In the genomic region with DNA sequence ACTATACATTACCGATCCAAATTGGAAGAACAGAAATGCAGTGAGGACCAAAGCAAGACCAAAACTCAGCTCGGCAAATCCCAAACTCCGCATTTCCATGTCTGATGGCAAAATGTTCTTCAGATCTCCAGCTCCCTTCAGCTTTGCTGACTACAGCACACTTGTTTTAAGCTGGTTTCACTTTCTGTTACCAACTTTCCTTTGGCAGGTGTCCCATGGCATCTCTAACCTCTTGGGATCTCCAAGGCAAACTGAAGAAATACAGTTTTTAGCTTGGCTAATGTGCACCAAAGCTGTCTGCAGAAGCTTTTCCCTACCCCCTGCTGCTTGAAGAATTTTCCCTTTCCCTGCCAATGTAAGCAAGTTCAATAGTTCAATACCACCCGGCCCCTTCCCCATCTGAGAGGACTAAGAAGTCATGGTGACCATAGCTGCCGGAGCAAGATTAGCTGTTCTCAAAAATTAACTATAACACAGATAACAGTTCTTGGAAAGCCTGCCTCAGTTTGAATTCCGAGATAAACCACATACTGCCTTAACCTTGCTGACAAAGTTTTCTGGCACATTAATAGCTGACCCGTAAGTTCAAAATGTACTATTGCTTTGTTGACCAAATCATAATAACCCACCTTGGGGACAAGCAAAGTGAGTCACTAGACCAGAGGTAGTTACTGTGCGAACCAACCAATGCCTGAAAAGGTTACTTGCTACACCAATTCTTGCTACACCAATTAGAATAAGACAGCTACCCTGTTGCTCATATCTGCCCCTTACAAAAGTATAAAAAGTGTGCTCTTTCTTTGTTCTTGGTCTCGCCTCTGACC, we compare ENCODE assay signal across 15 mouse cellular contexts. TPM values are rescaled to one million over a fixed set of nuclear protein-coding genes. Genes with fewer than 3 reads are reported as not detected.
DNase-seq lines count a peak whose midpoint lies in the region; ATAC-seq lines count a peak whose summit lies in the region.
"Had no signal": no experiment of that assay in that cellular context is flagged by ENCODE, and none has a peak within 500 bp of the region (broad histone marks: within the 10 kb centered on the region; RNA-seq: fewer than 3 reads in every experiment).

No protein-coding gene starts in this region.

- no peak for ATAC-seq in heart, embryonic 12.5 days (ENCODE audit: insufficient number of reproducible peaks, low FRiP score)
- ATAC-seq in neural tube, embryonic 15.5 days (ENCODE audit: low FRiP score), result no peak
- ATAC-seq: forebrain, embryonic 15.5 days had no signal

- DNase-seq in heart, adult 18-20 months, result peak; percentile 36 to 67
- peak; percentile 31 for DNase-seq in urinary bladder, postnatal 14 days (ENCODE audit: low spot score)
- no peak for DNase-seq in urinary bladder, adult 2 months (ENCODE audit: low spot score)
- peak; percentile 64 for DNase-seq in liver
- DNase-seq in gastrocnemius, adult 8-10 months (ENCODE audit: low spot score in 2 of 2), result no peak
- no peak for DNase-seq in embryo, embryonic 9.5 days (ENCODE audit: extremely low spot score)
- DNase-seq: adrenal gland, postnatal 25 days; cerebellum, postnatal 36 days; right cerebral cortex, postnatal 4 days; thymus, postnatal 25 days had no signal

- no peak overlapping the region for H3K27ac ChIP-seq in heart, embryonic 12.5 days (ENCODE audit: poor library complexity, severe bottlenecking)
- H3K27ac ChIP-seq in neural tube, embryonic 15.5 days (replicated peaks), result no peak overlapping the region
- H3K27ac ChIP-seq: forebrain, embryonic 15.5 days; hindbrain, embryonic 14.5 days had no signal

- 0 out of 2 replicates have a peak, but pooled peaks cover 2% of the 10 kb centered on the region for H3K9me3 ChIP-seq in heart, embryonic 12.5 days (replicated peaks)
- H3K9me3 ChIP-seq in neural tube, embryonic 15.5 days (replicated peaks), result no peaks in the 10 kb centered on the region
- H3K9me3 ChIP-seq: forebrain, embryonic 15.5 days had no signal

- WGBS in heart, embryonic 12.5 days, result 76% methylated on average over 9 of the region's 9 CpGs
- WGBS in neural tube, embryonic 15.5 days, result 75% methylated on average over 9 of the region's 9 CpGs

- H3K4me3 ChIP-seq in heart, embryonic 12.5 days, result no peak overlapping the region
- no peak overlapping the region for H3K4me3 ChIP-seq in neural tube, embryonic 15.5 days (replicated peaks)
- H3K4me3 ChIP-seq: forebrain, embryonic 15.5 days had no signal

- peaks cover 9% of the 10 kb centered on the region; the same call in 1 of the 2 replicates for H3K4me1 ChIP-seq in heart, embryonic 12.5 days (replicated peaks)
- no peaks in the 10 kb centered on the region for H3K4me1 ChIP-seq in neural tube, embryonic 15.5 days
- H3K4me1 ChIP-seq: forebrain, embryonic 15.5 days had no signal

- H3K4me2 ChIP-seq in heart, embryonic 12.5 days, result no peak overlapping the region
- H3K4me2 ChIP-seq in neural tube, embryonic 15.5 days, result no peak overlapping the region
- H3K4me2 ChIP-seq: forebrain, embryonic 15.5 days; hindbrain, embryonic 14.5 days had no signal

- no peaks in the 10 kb centered on the region for H3K27me3 ChIP-seq in heart, embryonic 12.5 days (replicated peaks)
- H3K27me3 ChIP-seq in neural tube, embryonic 15.5 days (replicated peaks), result no peaks in the 10 kb centered on the region
- H3K27me3 ChIP-seq: CH12.LX; forebrain, embryonic 15.5 days had no signal

- peaks cover 4% of the 10 kb centered on the region; the same call in 1 of the 2 replicates for H3K36me3 ChIP-seq in heart, embryonic 12.5 days
- no peaks in the 10 kb centered on the region for H3K36me3 ChIP-seq in neural tube, embryonic 15.5 days
- H3K36me3 ChIP-seq: forebrain, embryonic 15.5 days had no signal

- no peak overlapping the region for H3K9ac ChIP-seq in heart, embryonic 12.5 days
- H3K9ac ChIP-seq in neural tube, embryonic 15.5 days (replicated peaks), result no peak overlapping the region
- H3K9ac ChIP-seq: forebrain, embryonic 15.5 days; hindbrain, embryonic 14.5 days had no signal

RNA-seq across cellular contexts. Expression of gene Rapsn, which starts 7.8 kb away (rescaled TPM):
- 10 to 100 TPM; 17.6 to 18.5 TPM for total RNA-seq in heart, adult 18-20 months (2021)
- 17.2 and 17.8 TPM in 2 replicates for polyA plus RNA-seq in heart, embryonic 12.5 days (2016; fragmentation: Nextera tagmentation; extraction: Ambion mirVana)
- polyA plus RNA-seq in urinary bladder, adult 2 months (2012; rRNA removed), result 0.56 and 0.81 TPM in 2 replicates
- 2.7 TPM in 2 replicates for polyA plus RNA-seq in neural tube, embryonic 15.5 days (2015; fragmentation: Nextera tagmentation; extraction: Ambion mirVana)
- 10 to 100 TPM; 28.6 to 33.9 (median 30.9) TPM for total RNA-seq in gastrocnemius, adult 8-10 months (2022)

RNA-seq across cellular contexts. Expression of gene Psmc3, which starts 26.2 kb away (rescaled TPM):
- 100 to 1,000 TPM; 231 to 257 TPM for total RNA-seq in heart, adult 18-20 months (2021)
- 245 and 252 TPM in 2 replicates for polyA plus RNA-seq in heart, embryonic 12.5 days (2016; fragmentation: Nextera tagmentation; extraction: Ambion mirVana)
- 166 and 178 TPM in 2 replicates for polyA plus RNA-seq in urinary bladder, adult 2 months (2012; rRNA removed)
- polyA plus RNA-seq in neural tube, embryonic 15.5 days (2015; fragmentation: Nextera tagmentation; extraction: Ambion mirVana), result 234 and 240 TPM in 2 replicates
- 100 to 1,000 TPM; 199 to 280 (median 234) TPM for total RNA-seq in gastrocnemius, adult 8-10 months (2022)

RNA-seq across cellular contexts. Expression of gene Slc39a13, which starts 42.6 kb away (rescaled TPM):
- 10 to 100 TPM; 20.0 to 26.2 TPM for total RNA-seq in heart, adult 18-20 months (2021)
- 42.5 and 44.3 TPM in 2 replicates for polyA plus RNA-seq in heart, embryonic 12.5 days (2016; fragmentation: Nextera tagmentation; extraction: Ambion mirVana)
- 63.7 and 87.4 TPM in 2 replicates for polyA plus RNA-seq in urinary bladder, adult 2 months (2012; rRNA removed)
- polyA plus RNA-seq in neural tube, embryonic 15.5 days (2015; fragmentation: Nextera tagmentation; extraction: Ambion mirVana), result 35.5 and 43.2 TPM in 2 replicates
- total RNA-seq in gastrocnemius, adult 8-10 months (2022), result 10 to 100 TPM; 19.9 to 21.4 (median 20.9) TPM

RNA-seq across cellular contexts. Expression of gene Spi1, which starts 54.6 kb away (rescaled TPM):
- 1 to 10 TPM; 4.0 to 5.0 TPM for total RNA-seq in heart, adult 18-20 months (2021)
- 3.0 and 3.1 TPM in 2 replicates for polyA plus RNA-seq in heart, embryonic 12.5 days (2016; fragmentation: Nextera tagmentation; extraction: Ambion mirVana)
- 17.7 and 21.0 TPM in 2 replicates for polyA plus RNA-seq in urinary bladder, adult 2 months (2012; rRNA removed)
- 3.6 and 6.7 TPM in 2 replicates for polyA plus RNA-seq in neural tube, embryonic 15.5 days (2015; fragmentation: Nextera tagmentation; extraction: Ambion mirVana)
- total RNA-seq in gastrocnemius, adult 8-10 months (2022), result under 1 TPM in 3 of 4 experiments, not detected in 1; 0.40 to 0.56 (median 0.44) TPM

Comparison
In these comparisons a context has a peak if more than half of its experiments do, and no peak if none do; other contexts are left out.
1. DNase-seq: peak in heart, adult 18-20 months (2 of 2), urinary bladder, postnatal 14 days (single experiment) and liver (single experiment); none in urinary bladder, adult 2 months (single experiment), gastrocnemius, adult 8-10 months (0 of 2) and embryo, embryonic 9.5 days (single experiment).